Mouse (Mus musculus): ENCODE results near the gene Txlnb. TPM values are rescaled to one million over a fixed set of nuclear protein-coding genes. Genes with fewer than 3 reads are reported as not detected.

Gene Txlnb
- total RNA-seq, 1 experiment, result 1.8 TPM

- Histone ChIP-seq H3K9me3 (ENCODE audit: control insufficient read depth, insufficient read depth, low read depth, low read length) (no peaks in the 10 kb centered on the region), H3K9ac (ENCODE audit: insufficient read depth, low read depth, low read length, poor library complexity, severe bottlenecking) (no peak overlapping the region), H3K27ac (ENCODE audit: insufficient read depth, low read depth, low read length, poor library complexity, severe bottlenecking) (no peak overlapping the region), H3K4me3 (ENCODE audit: insufficient read depth in 1 of 2, low read depth in 1 of 2, low read length in 2 of 2, poor library complexity in 1 of 2, severe bottlenecking in 1 of 2) (no peak overlapping the region), H3K4me1 (ENCODE audit: control insufficient read depth in 2 of 2, insufficient read depth in 2 of 2, low read length in 2 of 2, poor library complexity in 1 of 2) (no peaks in the 10 kb centered on the region), H3K36me3 (ENCODE audit: control insufficient read depth, insufficient read depth, low read length, poor library complexity, severe bottlenecking) (no peaks in the 10 kb centered on the region)
- DNase-seq (ENCODE audit: low read depth, low spot score), result no peak
- TF ChIP-seq MAFK (IDR thresholded peaks at IDR 0.05; ENCODE audit: insufficient read depth, low read depth, low read length) (no peak), ZC3H11A (IDR thresholded peaks at IDR 0.05; ENCODE audit: borderline replicate concordance, low read depth, low read length) (no peak), ZNF384 (IDR thresholded peaks at IDR 0.05; ENCODE audit: low read depth, low read length) (no peak), HCFC1 (IDR thresholded peaks at IDR 0.05; ENCODE audit: borderline replicate concordance, insufficient read depth, low read length) (no peak), CHD2 (IDR thresholded peaks at IDR 0.05; ENCODE audit: low read depth, low read length) (no peak)
- in situ Hi-C loops (cut with MboI; ENCODE audit: low sequenced_read_pairs in 2 of 2, unreplicated experiment in 2 of 2), result no loop called here
Measured at GRCm38 (mm10) chr10:17761652-17762051, 34.4 kb upstream of the Txlnb start.

GRCm38 (mm10) chr10:17762946-17763345 is 33.1 kb upstream of the Txlnb start:
- Histone ChIP-seq H3K36me3 (ENCODE audit: control insufficient read depth, insufficient read depth, low read length, poor library complexity, severe bottlenecking) (no peaks in the 10 kb centered on the region), H3K27ac (ENCODE audit: insufficient read depth, low read depth, low read length, poor library complexity, severe bottlenecking) (no peak overlapping the region), H3K4me3 (ENCODE audit: insufficient read depth in 1 of 2, low read depth in 1 of 2, low read length in 2 of 2, poor library complexity in 1 of 2, severe bottlenecking in 1 of 2) (no peak overlapping the region), H3K9ac (ENCODE audit: insufficient read depth, low read depth, low read length, poor library complexity, severe bottlenecking) (no peak overlapping the region), H3K4me1 (ENCODE audit: control insufficient read depth in 2 of 2, insufficient read depth in 2 of 2, low read length in 2 of 2, poor library complexity in 1 of 2) (no peaks in the 10 kb centered on the region), H3K9me3 (ENCODE audit: control insufficient read depth, insufficient read depth, low read depth, low read length) (no peaks in the 10 kb centered on the region)
- no peak for DNase-seq (ENCODE audit: low read depth, low spot score)
- TF ChIP-seq MAFK (IDR thresholded peaks at IDR 0.05; ENCODE audit: insufficient read depth, low read depth, low read length) (no peak), ZC3H11A (IDR thresholded peaks at IDR 0.05; ENCODE audit: borderline replicate concordance, low read depth, low read length) (no peak), HCFC1 (IDR thresholded peaks at IDR 0.05; ENCODE audit: borderline replicate concordance, insufficient read depth, low read length) (no peak), CHD2 (IDR thresholded peaks at IDR 0.05; ENCODE audit: low read depth, low read length) (no peak), ZNF384 (IDR thresholded peaks at IDR 0.05; ENCODE audit: low read depth, low read length) (no peak)
- in situ Hi-C loops (cut with MboI; ENCODE audit: low sequenced_read_pairs in 2 of 2, unreplicated experiment in 2 of 2), result no loop called here

- H3K36me3 ChIP-seq (ENCODE audit: control insufficient read depth, insufficient read depth, low read length, poor library complexity, severe bottlenecking), result no peaks in the 10 kb centered on the region
- no peaks in the 10 kb centered on the region for H3K9me3 ChIP-seq (ENCODE audit: control insufficient read depth, insufficient read depth, low read depth, low read length)
- H3K4me3 ChIP-seq (ENCODE audit: insufficient read depth in 1 of 2, low read depth in 1 of 2, low read length in 2 of 2, poor library complexity in 1 of 2, severe bottlenecking in 1 of 2), result no peak overlapping the region
- no peak for DNase-seq (ENCODE audit: low read depth, low spot score)
- TF ChIP-seq ZNF384 (IDR thresholded peaks at IDR 0.05; ENCODE audit: low read depth, low read length) (no peak), MAFK (IDR thresholded peaks at IDR 0.05; ENCODE audit: insufficient read depth, low read depth, low read length) (no peak), CHD2 (IDR thresholded peaks at IDR 0.05; ENCODE audit: low read depth, low read length) (no peak), ZC3H11A (IDR thresholded peaks at IDR 0.05; ENCODE audit: borderline replicate concordance, low read depth, low read length) (no peak), HCFC1 (IDR thresholded peaks at IDR 0.05; ENCODE audit: borderline replicate concordance, insufficient read depth, low read length) (no peak)
- H3K4me1 ChIP-seq (ENCODE audit: control insufficient read depth in 2 of 2, insufficient read depth in 2 of 2, low read length in 2 of 2, poor library complexity in 1 of 2), result peaks cover 1 to 2% of the 10 kb centered on the region in 2 experiments; a peak in 1 of 4 replicates
- in situ Hi-C loops (cut with MboI; ENCODE audit: low sequenced_read_pairs in 2 of 2, unreplicated experiment in 2 of 2), result no loop called here
- H3K27ac ChIP-seq (ENCODE audit: insufficient read depth, low read depth, low read length, poor library complexity, severe bottlenecking), result no peak overlapping the region
- no peak overlapping the region for H3K9ac ChIP-seq (ENCODE audit: insufficient read depth, low read depth, low read length, poor library complexity, severe bottlenecking)
Measured at GRCm38 (mm10) chr10:17769856-17770255, 26.2 kb upstream of the Txlnb start.

DNA sequence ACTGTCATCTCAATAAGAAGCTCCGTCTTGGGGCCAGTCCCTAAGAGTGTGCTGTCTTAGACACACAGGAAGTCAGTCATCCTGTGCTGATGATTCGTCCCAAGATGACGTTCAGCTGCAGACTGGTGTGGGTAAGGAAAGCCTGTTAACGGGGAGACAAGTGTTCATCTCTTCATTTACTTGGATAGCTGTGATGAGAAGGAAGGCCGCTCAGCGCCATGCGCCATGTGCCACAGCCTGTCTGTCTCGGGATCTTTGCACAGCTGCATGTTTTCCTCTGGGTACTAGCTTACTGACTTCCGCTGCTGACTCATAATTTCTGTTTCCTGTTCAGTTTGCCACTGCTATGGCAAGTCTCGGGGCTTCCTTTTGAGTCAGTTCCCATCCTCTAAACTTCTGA is 23.7 kb upstream of the Txlnb start:
- in situ Hi-C loops (cut with MboI; ENCODE audit: low sequenced_read_pairs in 2 of 2, unreplicated experiment in 2 of 2), result no loop called here

DNA sequence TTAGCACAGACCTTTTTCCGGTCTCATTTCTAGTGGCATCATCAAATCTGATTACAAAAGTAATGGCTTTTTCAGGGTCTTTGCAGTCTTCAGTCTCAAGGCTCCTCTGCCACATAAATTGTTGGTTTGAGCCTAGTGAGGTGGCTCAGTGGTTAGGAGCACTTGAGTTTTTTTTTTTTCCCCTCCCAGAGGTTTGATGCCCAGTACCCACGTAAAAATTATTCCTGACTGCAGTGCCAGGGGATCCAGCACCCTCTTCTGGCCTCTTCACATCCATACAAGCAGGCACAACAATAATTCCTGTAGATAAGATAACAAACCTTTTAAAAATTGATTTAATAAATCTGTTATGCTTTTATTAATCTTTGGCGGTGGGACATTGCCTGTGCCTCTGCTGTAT is 21.7 kb upstream of the Txlnb start:
- in situ Hi-C loops (cut with MboI; ENCODE audit: low sequenced_read_pairs in 2 of 2, unreplicated experiment in 2 of 2), result no loop called here
- Histone ChIP-seq H3K9me3 (ENCODE audit: control insufficient read depth, insufficient read depth, low read depth, low read length) (no peaks in the 10 kb centered on the region), H3K27ac (ENCODE audit: insufficient read depth, low read depth, low read length, poor library complexity, severe bottlenecking) (no peak overlapping the region), H3K9ac (ENCODE audit: insufficient read depth, low read depth, low read length, poor library complexity, severe bottlenecking) (no peak overlapping the region), H3K4me1 (ENCODE audit: control insufficient read depth in 2 of 2, insufficient read depth in 2 of 2, low read length in 2 of 2, poor library complexity in 1 of 2) (peaks cover 1 to 2% of the 10 kb centered on the region in 2 experiments; a peak in 1 of 4 replicates), H3K36me3 (ENCODE audit: control insufficient read depth, insufficient read depth, low read length, poor library complexity, severe bottlenecking) (no peaks in the 10 kb centered on the region), H3K4me3 (ENCODE audit: insufficient read depth in 1 of 2, low read depth in 1 of 2, low read length in 2 of 2, poor library complexity in 1 of 2, severe bottlenecking in 1 of 2) (no peak overlapping the region)
- TF ChIP-seq ZC3H11A (IDR thresholded peaks at IDR 0.05; ENCODE audit: borderline replicate concordance, low read depth, low read length) (no peak), CHD2 (IDR thresholded peaks at IDR 0.05; ENCODE audit: low read depth, low read length) (no peak)
- no peak for DNase-seq (ENCODE audit: low read depth, low spot score)

More for the DNA sequence above, 23.7 kb upstream of the Txlnb start:
- DNase-seq (ENCODE audit: low read depth, low spot score), result no peak
- TF ChIP-seq MAFK (IDR thresholded peaks at IDR 0.05; ENCODE audit: insufficient read depth, low read depth, low read length) (no peak), ZNF384 (IDR thresholded peaks at IDR 0.05; ENCODE audit: low read depth, low read length) (no peak), ZC3H11A (IDR thresholded peaks at IDR 0.05; ENCODE audit: borderline replicate concordance, low read depth, low read length) (no peak)
- no peaks in the 10 kb centered on the region for H3K36me3 ChIP-seq (ENCODE audit: control insufficient read depth, insufficient read depth, low read length, poor library complexity, severe bottlenecking)
- no peak overlapping the region for H3K27ac ChIP-seq (ENCODE audit: insufficient read depth, low read depth, low read length, poor library complexity, severe bottlenecking)
- peaks cover 1 to 2% of the 10 kb centered on the region in 2 experiments; a peak in 1 of 4 replicates for H3K4me1 ChIP-seq (ENCODE audit: control insufficient read depth in 2 of 2, insufficient read depth in 2 of 2, low read length in 2 of 2, poor library complexity in 1 of 2)
- no peaks in the 10 kb centered on the region for H3K9me3 ChIP-seq (ENCODE audit: control insufficient read depth, insufficient read depth, low read depth, low read length)
- no peak overlapping the region for H3K9ac ChIP-seq (ENCODE audit: insufficient read depth, low read depth, low read length, poor library complexity, severe bottlenecking)
- H3K4me3 ChIP-seq (ENCODE audit: insufficient read depth in 1 of 2, low read depth in 1 of 2, low read length in 2 of 2, poor library complexity in 1 of 2, severe bottlenecking in 1 of 2), result peak overlapping the region in 1 of 2 experiments; percentile 42; a peak in 1 of 4 replicates

Data from ES-E14 (cell line).